Mouse (Mus musculus) thymus, adult 2 months (tissue): Measurements from ENCODE around the gene Olfr1258.

Source experiments
- CTCF ChIP-seq: fragments of 200-500 bp; IDR thresholded peaks from 2 replicates; pipeline ENCODE4 v1.5.1; 2012; ENCODE audit warnings: mild to moderate bottlenecking, control low read depth, low read length, moderate library complexity, borderline replicate concordance; ENCODE audit not compliant: control insufficient read depth, poor library complexity, insufficient read depth; ENCODE audit errors: extremely low read depth
- POLR2A ChIP-seq: fragments of 200-500 bp; IDR thresholded peaks from 2 replicates; pipeline ENCODE4 v1.6.1; 2012; ENCODE audit warnings: mild to moderate bottlenecking, low read length, control low read depth, moderate library complexity; ENCODE audit not compliant: control insufficient read depth, poor library complexity, insufficient read depth; ENCODE audit errors: extremely low read depth

DNA sequence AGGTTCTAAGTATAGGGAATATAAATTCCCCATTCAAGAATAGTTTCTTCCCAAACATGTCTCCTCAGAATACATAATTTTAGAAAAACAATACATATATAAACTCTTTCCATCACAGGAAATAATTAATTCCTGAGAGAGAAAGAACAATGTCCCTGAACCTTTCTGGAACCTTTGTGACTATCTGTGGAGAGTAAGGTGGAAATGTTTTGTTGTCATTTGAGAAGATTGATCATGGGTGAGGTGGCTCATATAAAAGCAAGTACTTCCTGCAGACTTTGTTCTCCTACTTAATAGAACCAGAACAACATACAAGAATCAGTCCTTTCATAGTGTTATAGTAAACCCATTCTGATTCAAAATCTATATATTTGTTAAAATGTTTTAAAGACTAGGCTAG, at the start of gene Olfr1258:
- TF ChIP-seq POLR2A (no peak), CTCF (no peak)
